Mouse (Mus musculus) hindbrain, embryonic 13.5 days (tissue): ENCODE measurements around the gene Gm11214. TPM values are rescaled to one million over a fixed set of nuclear protein-coding genes. Genes with fewer than 3 reads are reported as not detected.

Source experiments
- ATAC-seq: fragments of 200-750 bp; cut with Nextera tagmentation; 2 replicates; pipeline ENCODE4 v1.8.0; 2017; ENCODE audit warnings: moderate TSS enrichment; ENCODE audit not compliant: low FRiP score
- H3K27ac ChIP-seq: fragments of 300-500 bp; sonication (generic); 2 replicates; pipeline ENCODE4 v1.5.1; 2015; ENCODE audit warnings: inconsistent platforms, mild to moderate bottlenecking, moderate library complexity
- H3K27me3 ChIP-seq: fragments of 300-500 bp; sonication (generic); 2 replicates; pipeline ENCODE4 v1.6.1; 2015; ENCODE audit warnings: mild to moderate bottlenecking, inconsistent platforms
- H3K36me3 ChIP-seq: fragments of 300-500 bp; sonication (generic); 2 replicates; pipeline ENCODE4 v1.6.1; 2015; ENCODE audit warnings: mild to moderate bottlenecking, inconsistent platforms
- H3K4me1 ChIP-seq: fragments of 300-500 bp; sonication (generic); replicated peaks from 2 replicates; pipeline ENCODE4 v1.6.1; 2015; ENCODE audit warnings: inconsistent platforms
- H3K4me2 ChIP-seq: fragments of 300-500 bp; sonication (generic); 2 replicates; pipeline ENCODE4 v1.6.1; 2015; ENCODE audit warnings: inconsistent platforms, mild to moderate bottlenecking, moderate library complexity
- H3K4me3 ChIP-seq: fragments of 300-500 bp; sonication (generic); 2 replicates; pipeline ENCODE4 v1.5.1; 2015; ENCODE audit warnings: mild to moderate bottlenecking, inconsistent platforms
- H3K9ac ChIP-seq: fragments of 300-500 bp; sonication (generic); 2 replicates; pipeline ENCODE4 v1.6.1; 2015; ENCODE audit warnings: mild to moderate bottlenecking, inconsistent platforms
- H3K9me3 ChIP-seq: fragments of 300-500 bp; sonication (generic); 2 replicates; pipeline ENCODE4 v1.6.1; 2016; ENCODE audit warnings: inconsistent platforms
- WGBS: fragments of 180-500 bp; shearing (Covaris S2); methylation state at CpG from one replicate; pipeline ENCODE4 v1.1.7; 2015; 5-methylcytosine and 5-hydroxymethylcytosine counted together
- polyA plus RNA-seq: library from polyadenylated mRNA; unstranded; fragments of >200 nt; fragmentation: Nextera tagmentation; extraction: Ambion mirVana; gene quantifications from 2 replicates; pipeline ENCODE4 v1.2.1, GENCODE M21; 2015

Gene Gm11214
- polyA plus RNA-seq: not detected in 2 replicates

DNA sequence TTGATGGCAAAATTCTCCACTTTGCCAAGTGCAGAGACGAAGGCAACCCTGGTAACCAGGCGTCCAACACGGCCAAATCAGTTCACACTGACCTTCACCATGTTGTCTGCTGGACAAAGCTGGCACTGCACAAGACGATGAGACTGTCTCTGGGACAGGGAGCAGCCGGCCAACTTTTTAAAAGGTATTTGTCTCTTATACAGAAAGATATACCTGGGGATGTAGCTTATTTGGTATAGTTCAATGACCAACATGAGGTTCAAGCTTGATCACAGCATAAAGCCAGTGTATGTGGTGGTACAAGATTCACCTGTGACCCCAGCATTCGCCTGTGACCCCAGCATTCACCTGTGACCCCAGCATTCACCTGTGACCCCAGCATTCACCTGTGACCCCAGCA is at the start of gene Gm11214:
Gene Gm11214, minus strand, starts transcription at position 101 of the 400 bp plus-strand sequence.
- no peak within 1 kb of the TSS for H3K27ac ChIP-seq
- H3K9me3 ChIP-seq: no peaks in the 10 kb centered on the region
- H3K36me3 ChIP-seq: no peaks in the 10 kb centered on the region
- H3K4me1 ChIP-seq: no peaks in the 10 kb centered on the region
- peaks cover 10% of the 10 kb centered on the region; the same call in 1 of the 2 replicates for H3K27me3 ChIP-seq
- no peak within 1 kb of the TSS for H3K9ac ChIP-seq
- H3K4me3 ChIP-seq: no peak within 1 kb of the TSS
- ATAC-seq: no peak
- 92% methylated on average over 6 of the region's 6 CpGs for WGBS
- H3K4me2 ChIP-seq: no peak within 1 kb of the TSS

DNA sequence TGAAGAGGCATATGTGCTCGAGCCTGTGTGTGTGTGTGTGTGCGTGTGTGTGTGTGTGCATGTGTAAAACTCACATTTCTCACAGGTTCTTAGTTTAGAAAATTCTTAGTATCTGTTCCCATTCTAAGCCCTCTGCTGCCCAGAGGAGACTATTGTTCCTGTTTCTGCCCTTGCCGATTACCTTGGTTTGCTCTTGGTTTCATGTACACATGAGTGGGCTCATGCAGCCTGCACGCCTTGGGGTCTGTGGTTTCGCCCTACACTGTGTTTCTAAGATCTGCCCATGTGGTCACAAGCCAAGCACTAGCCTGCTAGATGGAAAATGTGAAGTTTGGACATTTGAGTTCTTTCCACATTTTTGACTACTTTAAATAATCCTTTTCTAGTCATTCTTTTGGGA is 48.7 kb upstream of the Gm11214 start:
- Histone ChIP-seq H3K36me3 (no peaks in the 10 kb centered on the region), H3K27me3 (no peaks in the 10 kb centered on the region), H3K4me1 (no peaks in the 10 kb centered on the region), H3K27ac (no peak overlapping the region), H3K9ac (no peak overlapping the region), H3K9me3 (no peaks in the 10 kb centered on the region), H3K4me3 (no peak overlapping the region), H3K4me2 (no peak overlapping the region)
- ATAC-seq: no peak
- WGBS: 88% methylated on average over 5 of the region's 5 CpGs

DNA sequence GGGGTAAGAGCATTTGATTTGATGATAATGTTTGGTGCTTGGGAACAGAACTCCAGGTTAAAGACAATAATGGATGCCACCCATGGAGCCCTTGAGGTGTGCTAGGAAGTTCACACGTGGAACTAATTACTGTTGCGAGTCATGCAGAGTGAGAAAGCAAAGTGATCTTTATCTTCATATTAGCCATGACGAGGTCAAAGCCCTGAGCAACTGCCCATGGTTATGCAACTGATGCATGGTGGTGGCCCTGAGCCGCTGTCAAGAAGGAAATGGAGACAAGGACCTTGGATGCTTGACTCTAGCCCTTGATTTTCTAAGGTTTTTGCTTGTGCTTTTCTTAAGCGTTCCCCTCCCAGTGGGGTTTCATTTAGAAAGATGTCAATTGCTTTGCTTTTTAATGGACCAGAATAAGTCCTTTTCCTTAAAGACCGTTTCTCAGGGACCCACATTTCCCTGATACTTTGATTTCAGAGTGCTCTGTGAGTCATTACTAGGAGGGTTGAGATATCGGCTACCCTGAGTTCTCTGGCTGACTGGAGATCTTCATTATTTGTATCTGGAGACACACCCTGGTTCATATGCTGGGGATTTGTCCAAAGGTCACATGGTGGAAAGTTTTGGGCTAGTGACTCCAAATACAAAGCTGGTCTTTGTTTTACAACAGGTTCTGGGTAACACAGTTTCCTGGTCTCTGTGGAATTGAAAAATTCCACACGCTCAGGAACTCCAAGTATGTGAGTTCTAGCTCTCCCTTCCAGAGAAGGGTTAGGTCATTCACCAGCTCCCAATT is 47.4 kb upstream of the Gm11214 start:
- H3K4me1 ChIP-seq: no peaks in the 10 kb centered on the region
- ATAC-seq: no peak
- 62% methylated on average over 8 of the region's 8 CpGs for WGBS
- no peaks in the 10 kb centered on the region for H3K9me3 ChIP-seq
- no peak overlapping the region for H3K9ac ChIP-seq
- no peak overlapping the region for H3K27ac ChIP-seq
- no peak overlapping the region for H3K4me2 ChIP-seq
- no peak overlapping the region for H3K4me3 ChIP-seq
- H3K36me3 ChIP-seq: no peaks in the 10 kb centered on the region
- no peaks in the 10 kb centered on the region for H3K27me3 ChIP-seq

DNA sequence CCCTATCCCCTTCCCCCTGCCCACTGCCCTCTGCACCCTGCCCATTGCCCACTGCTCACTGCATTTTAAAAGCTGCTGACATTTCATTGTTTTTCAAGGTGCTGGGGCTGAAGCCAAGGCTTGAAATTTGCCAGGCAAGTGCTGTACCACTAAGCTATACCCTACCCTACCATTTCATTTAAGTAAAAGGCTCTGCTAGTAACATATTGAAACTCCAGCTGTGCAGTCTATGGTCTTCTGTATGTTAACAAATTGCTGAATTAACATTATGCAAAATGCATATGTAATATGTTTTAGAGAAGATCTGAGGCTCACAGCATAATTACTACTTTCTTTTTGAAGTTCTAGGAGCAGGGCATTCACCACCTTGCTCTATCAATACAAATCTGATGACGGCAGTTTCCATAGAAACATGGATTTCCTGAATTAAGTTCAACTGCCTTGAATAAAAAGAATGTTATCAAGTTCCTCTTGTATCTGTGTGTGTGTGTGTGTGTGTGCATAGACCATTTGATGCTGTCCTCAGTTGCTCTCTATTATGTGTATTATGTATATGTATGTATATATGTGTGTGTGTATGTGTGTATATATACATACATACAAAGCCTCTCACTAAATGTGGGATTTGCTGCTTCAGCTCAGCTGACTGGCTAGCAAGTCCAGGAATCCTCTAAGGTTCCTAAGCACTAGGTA is 43.2 kb upstream of the Gm11214 start:
- no peaks in the 10 kb centered on the region for H3K27me3 ChIP-seq
- H3K9ac ChIP-seq: no peak overlapping the region
- no peak for ATAC-seq
- no peak overlapping the region for H3K4me2 ChIP-seq
- no peak overlapping the region for H3K27ac ChIP-seq
- H3K9me3 ChIP-seq: no peaks in the 10 kb centered on the region
- 77% methylated on average over 1 of the region's 1 CpGs for WGBS
- H3K4me3 ChIP-seq: no peak overlapping the region
- no peaks in the 10 kb centered on the region for H3K4me1 ChIP-seq
- H3K36me3 ChIP-seq: no peaks in the 10 kb centered on the region

DNA sequence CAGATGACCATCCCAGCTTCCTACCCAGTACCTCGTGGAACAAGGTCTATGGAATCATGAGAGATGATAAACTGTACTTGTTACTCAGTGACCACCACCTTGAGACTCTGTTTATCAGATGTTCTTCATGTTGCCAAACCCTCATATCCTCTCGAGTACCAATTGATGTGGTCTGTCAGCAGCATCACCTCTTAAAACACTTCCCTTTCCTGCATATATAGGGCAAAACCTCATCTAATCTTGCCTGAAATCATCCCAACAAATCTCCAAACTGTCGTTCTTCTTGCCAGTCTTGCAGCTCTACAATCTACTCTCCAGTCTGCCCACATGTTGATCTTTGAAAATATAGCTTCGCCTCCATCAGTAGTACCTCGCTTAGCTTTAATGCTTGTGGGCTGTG is 41.1 kb upstream of the Gm11214 start:
- Histone ChIP-seq H3K9ac (no peak overlapping the region), H3K27me3 (no peaks in the 10 kb centered on the region), H3K27ac (no peak overlapping the region), H3K4me2 (no peak overlapping the region), H3K9me3 (no peaks in the 10 kb centered on the region), H3K4me1 (no peaks in the 10 kb centered on the region), H3K36me3 (no peaks in the 10 kb centered on the region), H3K4me3 (no peak overlapping the region)
- no peak for ATAC-seq
- WGBS: 85% methylated on average over 5 of the region's 5 CpGs

DNA sequence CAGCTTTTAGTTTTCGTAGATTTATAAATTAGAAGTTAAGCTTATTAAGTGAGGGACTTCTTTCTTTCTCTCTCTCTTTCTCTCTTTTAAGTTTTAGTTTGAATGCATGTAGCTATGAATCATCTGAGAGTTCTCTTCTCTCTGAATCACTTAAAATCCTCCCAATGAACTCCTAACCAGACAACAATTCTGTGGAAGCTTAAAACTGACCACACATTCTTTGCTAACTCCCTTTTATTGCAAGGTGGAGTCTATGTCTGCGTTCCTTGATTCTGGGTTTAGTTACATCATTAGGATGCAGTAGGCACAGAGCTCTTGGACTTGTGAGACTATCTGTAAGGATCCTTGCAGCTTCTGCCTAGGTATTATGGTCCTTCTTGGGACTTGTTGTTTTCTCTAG is 40.5 kb upstream of the Gm11214 start:
- H3K36me3 ChIP-seq: no peaks in the 10 kb centered on the region
- ATAC-seq: no peak
- H3K9ac ChIP-seq: no peak overlapping the region
- no peaks in the 10 kb centered on the region for H3K4me1 ChIP-seq
- WGBS: 87% methylated on average over 2 of the region's 2 CpGs
- no peaks in the 10 kb centered on the region for H3K27me3 ChIP-seq
- no peak overlapping the region for H3K27ac ChIP-seq
- no peaks in the 10 kb centered on the region for H3K9me3 ChIP-seq
- no peak overlapping the region for H3K4me2 ChIP-seq
- H3K4me3 ChIP-seq: no peak overlapping the region

DNA sequence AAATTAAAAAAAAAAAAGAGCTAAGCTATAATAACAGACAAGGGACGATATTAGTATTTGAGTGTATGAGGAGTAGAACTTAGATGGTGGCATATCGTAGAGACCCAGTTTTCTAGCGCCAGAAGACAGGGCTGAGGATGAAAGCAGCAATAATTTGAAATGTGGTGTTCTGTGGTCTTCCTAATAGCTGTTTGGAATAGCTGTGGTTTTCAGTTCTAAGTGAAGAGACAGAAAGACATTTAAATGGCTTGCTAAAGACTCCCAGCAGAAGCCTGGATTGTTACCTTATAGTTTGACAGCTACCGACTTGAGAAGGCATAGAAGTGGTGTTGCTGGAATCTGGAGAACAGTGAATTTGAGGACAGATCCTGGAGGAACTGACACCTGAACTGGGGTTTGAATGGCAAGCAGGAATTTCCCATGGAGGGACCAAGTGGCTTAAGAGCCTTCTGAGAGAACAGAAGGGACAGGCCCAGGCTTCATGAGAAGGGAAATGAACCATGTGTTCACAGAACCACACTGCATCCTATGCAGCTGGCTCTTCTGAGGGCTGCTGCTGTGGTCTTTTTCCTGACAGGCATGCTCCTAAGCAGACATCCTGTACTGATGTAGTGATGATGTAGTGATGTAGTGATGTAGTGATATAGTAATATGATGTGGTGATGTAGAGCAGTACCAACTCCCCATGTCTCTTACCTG is 39.0 kb upstream of the Gm11214 start:
- H3K9ac ChIP-seq: no peak overlapping the region
- ATAC-seq: no peak
- no peaks in the 10 kb centered on the region for H3K9me3 ChIP-seq
- no peak overlapping the region for H3K4me3 ChIP-seq
- H3K4me1 ChIP-seq: no peaks in the 10 kb centered on the region
- H3K27ac ChIP-seq: no peak overlapping the region
- no peak overlapping the region for H3K4me2 ChIP-seq
- WGBS: 97% methylated on average over 4 of the region's 4 CpGs
- H3K36me3 ChIP-seq: no peaks in the 10 kb centered on the region
- no peaks in the 10 kb centered on the region for H3K27me3 ChIP-seq

DNA sequence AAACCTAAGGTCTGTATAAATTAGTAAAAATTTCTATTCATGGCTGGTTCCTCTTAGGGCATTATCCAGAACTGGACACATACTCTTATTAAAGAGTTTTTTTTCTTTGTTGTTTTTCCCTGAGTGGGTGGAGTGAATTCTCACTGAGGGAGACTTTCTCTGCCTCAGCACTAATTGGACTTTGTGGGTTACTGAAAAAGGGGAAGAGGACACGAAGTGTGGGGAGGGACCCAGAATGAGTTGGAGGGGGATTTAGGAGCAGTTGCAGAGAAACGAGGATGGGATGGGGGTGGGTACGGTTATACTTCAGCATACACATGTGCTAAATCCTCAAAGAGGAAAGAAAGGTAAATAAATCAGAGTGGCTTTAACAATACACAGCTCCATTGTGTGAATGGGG is 36.6 kb upstream of the Gm11214 start:
- no peak overlapping the region for H3K4me2 ChIP-seq
- H3K27ac ChIP-seq: no peak overlapping the region
- ATAC-seq: no peak
- no peak overlapping the region for H3K9ac ChIP-seq
- H3K4me1 ChIP-seq: no peaks in the 10 kb centered on the region
- H3K36me3 ChIP-seq: no peaks in the 10 kb centered on the region
- WGBS: 77% methylated on average over 3 of the region's 3 CpGs
- H3K4me3 ChIP-seq: no peak overlapping the region
- no peaks in the 10 kb centered on the region for H3K27me3 ChIP-seq
- H3K9me3 ChIP-seq: no peaks in the 10 kb centered on the region

DNA sequence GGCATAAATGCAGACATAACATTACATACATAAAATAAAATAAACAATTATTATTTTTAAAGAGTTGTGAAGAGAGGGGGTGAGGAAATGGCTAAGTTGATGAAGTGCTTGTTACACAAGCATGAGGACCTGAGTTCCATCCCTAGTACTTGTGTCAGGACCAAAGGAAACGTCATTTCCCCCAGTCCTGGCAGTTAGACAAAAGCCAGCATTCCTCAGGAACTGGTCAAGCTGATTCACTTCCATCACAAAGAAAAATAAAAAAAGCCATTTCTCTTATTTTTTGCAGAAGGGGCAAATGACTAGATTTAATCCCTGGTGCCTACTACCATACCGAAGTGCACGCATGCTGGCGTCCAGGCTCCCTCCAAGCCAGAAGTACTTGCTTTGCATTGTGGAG is 33.7 kb upstream of the Gm11214 start:
- 89% methylated on average over 4 of the region's 4 CpGs for WGBS
- H3K27me3 ChIP-seq: no peaks in the 10 kb centered on the region
- no peaks in the 10 kb centered on the region for H3K4me1 ChIP-seq
- no peak overlapping the region for H3K4me3 ChIP-seq
- H3K27ac ChIP-seq: no peak overlapping the region
- no peak for ATAC-seq
- no peaks in the 10 kb centered on the region for H3K36me3 ChIP-seq
- no peak overlapping the region for H3K9ac ChIP-seq
- no peaks in the 10 kb centered on the region for H3K9me3 ChIP-seq
- H3K4me2 ChIP-seq: no peak overlapping the region

DNA sequence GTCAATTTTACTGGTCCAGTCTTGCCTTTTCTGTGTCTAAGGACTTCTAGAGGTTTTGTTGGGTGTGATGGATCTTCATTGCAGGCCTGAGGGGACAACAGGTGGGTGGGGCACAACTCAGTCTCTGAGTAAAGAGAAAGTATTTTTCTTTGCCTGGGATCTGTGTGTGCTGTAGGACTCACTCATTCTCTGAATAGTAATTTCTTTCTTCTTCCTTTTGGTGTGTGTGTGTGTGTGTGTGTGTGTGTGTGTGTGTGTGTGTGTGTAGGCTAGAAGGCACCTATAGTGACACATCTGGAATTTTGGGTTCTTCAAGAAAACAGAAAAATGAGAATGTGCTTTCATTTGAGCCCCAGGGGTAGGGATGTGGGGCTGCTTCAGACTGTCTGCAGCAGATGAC is 29.2 kb upstream of the Gm11214 start:
- no peaks in the 10 kb centered on the region for H3K4me1 ChIP-seq
- H3K4me2 ChIP-seq: no peak overlapping the region
- H3K27me3 ChIP-seq: no peaks in the 10 kb centered on the region
- no peaks in the 10 kb centered on the region for H3K9me3 ChIP-seq
- no peaks in the 10 kb centered on the region for H3K36me3 ChIP-seq
- no peak for ATAC-seq
- H3K27ac ChIP-seq: no peak overlapping the region
- no peak overlapping the region for H3K4me3 ChIP-seq
- H3K9ac ChIP-seq: no peak overlapping the region

DNA sequence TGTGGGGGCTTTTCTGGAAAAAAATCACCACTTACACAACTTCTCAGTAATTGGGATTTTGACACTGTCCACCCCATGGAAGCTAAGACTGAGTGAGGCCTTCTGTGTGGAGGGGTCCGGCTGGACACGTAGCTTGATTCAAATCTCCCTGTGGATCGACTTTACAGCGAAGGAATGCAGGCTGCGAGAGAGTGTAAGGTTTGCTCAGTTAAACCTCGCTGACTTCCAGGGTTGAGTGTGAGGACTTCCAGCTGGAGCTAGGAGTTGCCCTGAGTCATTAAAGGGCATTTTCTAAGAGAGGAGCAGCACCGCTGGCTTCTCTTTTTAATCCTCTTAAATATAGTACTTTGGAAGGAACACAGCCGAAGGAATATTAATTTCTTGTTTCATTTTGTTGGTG is 24.2 kb upstream of the Gm11214 start:
- H3K4me3 ChIP-seq: no peak overlapping the region
- no peaks in the 10 kb centered on the region for H3K27me3 ChIP-seq
- H3K27ac ChIP-seq: no peak overlapping the region
- H3K4me1 ChIP-seq: peaks cover 2% of the 10 kb centered on the region; the same call in 1 of the 2 replicates
- no peak overlapping the region for H3K9ac ChIP-seq
- ATAC-seq: no peak
- 85% methylated on average over 8 of the region's 8 CpGs for WGBS
- no peaks in the 10 kb centered on the region for H3K9me3 ChIP-seq
- no peaks in the 10 kb centered on the region for H3K36me3 ChIP-seq
- no peak overlapping the region for H3K4me2 ChIP-seq

DNA sequence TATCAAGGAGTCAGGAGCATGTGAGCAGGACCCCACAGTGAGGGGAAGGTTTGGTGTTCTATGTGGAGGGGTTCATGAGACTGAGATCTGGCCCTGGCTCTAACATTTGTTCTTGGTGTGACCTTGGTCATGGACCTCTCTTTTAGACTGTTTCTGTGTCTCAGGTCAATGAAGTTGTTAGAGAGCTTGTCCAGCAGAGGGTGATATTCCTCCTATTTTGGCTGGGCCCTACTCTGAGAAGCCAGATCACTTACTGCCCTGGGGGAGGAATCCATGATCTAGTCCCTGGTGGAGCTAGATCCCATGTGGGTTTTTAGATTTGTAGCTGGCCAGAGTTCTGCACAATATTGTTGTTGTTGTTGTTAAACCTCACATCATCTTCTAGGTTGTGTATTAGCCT is 23.0 kb upstream of the Gm11214 start:
- no peak overlapping the region for H3K27ac ChIP-seq
- peaks cover 2% of the 10 kb centered on the region; the same call in 1 of the 2 replicates for H3K4me1 ChIP-seq
- H3K36me3 ChIP-seq: no peaks in the 10 kb centered on the region
- no peaks in the 10 kb centered on the region for H3K27me3 ChIP-seq
- no peak overlapping the region for H3K9ac ChIP-seq
- no peak for ATAC-seq
- H3K9me3 ChIP-seq: no peaks in the 10 kb centered on the region
- no peak overlapping the region for H3K4me2 ChIP-seq
- no peak overlapping the region for H3K4me3 ChIP-seq

DNA sequence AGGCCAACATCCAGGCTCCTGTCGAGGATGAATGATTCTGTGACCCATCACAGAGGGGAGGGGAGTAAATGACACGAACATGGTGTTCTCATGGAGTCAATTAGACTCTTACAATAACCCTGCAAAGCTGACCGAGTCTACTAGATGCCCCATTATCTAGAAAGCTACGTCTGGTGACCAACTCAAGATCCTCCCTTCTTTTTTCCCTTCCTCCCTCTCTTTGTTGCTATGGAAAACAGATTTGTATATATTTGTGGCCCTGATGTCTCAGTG is 22.0 kb upstream of the Gm11214 start:
- H3K27me3 ChIP-seq: no peaks in the 10 kb centered on the region
- WGBS: 48% methylated on average over 4 of the region's 4 CpGs
- no peak overlapping the region for H3K4me2 ChIP-seq
- H3K9ac ChIP-seq: no peak overlapping the region
- H3K4me1 ChIP-seq: peaks cover 2% of the 10 kb centered on the region; the same call in 1 of the 2 replicates
- no peaks in the 10 kb centered on the region for H3K36me3 ChIP-seq
- H3K9me3 ChIP-seq: no peaks in the 10 kb centered on the region
- no peak overlapping the region for H3K27ac ChIP-seq
- ATAC-seq: no peak
- H3K4me3 ChIP-seq: no peak overlapping the region
